Mouse (Mus musculus): Measurements from ENCODE around the gene Zfp114.

GRCm38 (mm10) chr7:24193157-24193556 is 18.3 kb downstream of the Zfp114 start:
- TF ChIP-seq CTCF (IDR thresholded peaks at IDR 0.05; ENCODE audit: low read depth, low read length) = no peak
- TF ChIP-seq POLR2A (IDR thresholded peaks at IDR 0.05; ENCODE audit: insufficient read depth, low read length) = no peak
